Mouse (Mus musculus): ENCODE data around the gene Dbp.
"Not testable (repeated sequence)": the region's sequence is repeated elsewhere in the genome, so short reads cannot be mapped to it uniquely, and the experiment has no call there.

The Dbp gene

DNA sequence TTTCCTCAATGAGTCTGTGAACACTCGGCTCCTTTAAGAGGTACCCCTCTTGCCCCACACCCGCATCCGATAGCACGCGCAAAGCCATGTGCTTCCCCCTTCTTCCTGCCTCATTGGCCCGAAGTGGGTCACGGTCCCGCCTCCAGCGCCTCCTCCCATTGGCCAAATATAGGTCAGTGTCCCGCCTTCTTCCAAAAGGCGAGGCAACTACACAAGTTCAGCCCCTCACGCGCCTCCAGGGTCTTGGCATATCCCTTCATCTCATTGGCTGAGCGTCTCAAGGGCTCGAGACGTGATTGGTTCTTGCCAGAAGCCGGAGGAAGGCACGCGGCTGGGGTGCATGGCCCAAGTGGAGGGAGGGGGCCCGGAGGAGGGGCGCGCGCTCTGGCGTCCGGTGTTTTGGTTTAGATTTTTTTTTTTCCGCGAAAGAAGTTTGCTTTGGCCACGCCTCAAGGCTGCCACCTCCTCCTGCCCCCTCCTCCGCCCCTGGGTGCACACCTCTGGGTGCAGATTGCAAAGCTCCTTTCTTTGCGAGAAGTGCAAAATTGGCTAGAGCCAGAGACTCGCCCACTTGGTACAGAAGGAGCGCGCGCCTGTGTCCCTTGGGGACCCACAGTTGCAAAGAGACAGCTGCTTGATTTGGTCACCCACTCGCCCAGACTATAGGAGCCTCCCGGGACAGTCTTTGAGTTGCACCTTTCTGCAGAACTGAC, at the start of gene Dbp:
TSS of gene Dbp (plus strand) at position 359 of the 713 bp plus-strand sequence.
- CTCF ChIA-PET: interaction anchor here (0.6 to 1.4 kb wide), 4 partner anchors 9 to 688 kb away, joined by 3 to 4 read pairs (median 3); partner anchors contain the start of genes Ntn5, Scaf1 and Sphk2

DNA sequence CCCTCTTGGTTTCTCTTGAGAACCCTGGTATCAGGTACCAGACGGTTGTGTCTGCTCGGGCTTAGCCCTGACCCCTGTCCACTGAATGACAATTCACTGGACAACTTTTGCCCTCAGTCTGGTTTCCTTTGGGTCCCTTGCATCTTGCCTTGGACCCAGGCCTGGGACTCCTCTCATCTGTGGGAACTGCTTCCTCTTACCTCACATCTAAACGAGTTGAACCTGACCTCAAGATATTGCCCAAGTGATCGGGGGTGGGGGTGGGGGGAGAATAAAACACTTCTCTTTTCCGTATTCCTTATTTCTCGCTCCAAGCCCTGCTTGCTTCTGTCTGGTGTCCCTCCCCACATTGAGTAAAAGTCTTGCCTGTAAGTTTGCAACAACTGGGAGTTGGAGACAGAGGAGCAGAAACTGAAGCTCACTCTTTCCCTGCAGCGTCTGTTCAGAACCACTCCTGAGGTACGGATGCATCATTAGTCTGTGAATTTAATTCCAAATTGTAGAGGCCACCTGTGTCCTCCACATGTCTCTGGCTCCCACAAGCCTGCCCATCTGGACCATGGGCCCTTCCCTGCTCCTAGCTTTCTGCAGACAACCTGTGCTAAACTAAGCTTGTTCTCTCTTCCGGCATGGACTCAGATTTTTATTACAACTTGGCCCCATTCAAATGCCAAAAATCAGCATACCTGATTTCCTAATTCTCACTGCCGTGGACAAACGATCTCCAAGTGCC, 44.0 kb upstream of the Dbp start:
- CTCF ChIA-PET: no interaction called here

DNA sequence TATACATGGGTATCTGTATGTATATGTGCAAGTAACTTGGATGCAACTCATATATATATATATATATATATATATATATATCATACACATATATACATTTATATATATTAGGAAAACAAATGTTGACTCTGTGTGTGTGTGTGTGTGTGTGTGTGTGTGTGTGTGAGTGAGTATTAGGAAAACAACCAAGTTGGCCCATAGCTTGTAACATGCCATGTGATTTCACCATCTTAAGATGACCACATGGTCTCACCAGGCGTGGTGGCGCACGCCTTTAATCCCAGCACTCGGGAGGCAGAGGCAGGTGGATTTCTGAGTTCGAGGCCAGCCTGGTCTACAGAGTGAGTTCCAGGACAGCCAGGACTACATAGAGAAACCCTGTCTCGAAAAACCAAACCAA, 43.2 kb upstream of the Dbp start:
- CTCF ChIA-PET: not testable (repeated sequence)

DNA sequence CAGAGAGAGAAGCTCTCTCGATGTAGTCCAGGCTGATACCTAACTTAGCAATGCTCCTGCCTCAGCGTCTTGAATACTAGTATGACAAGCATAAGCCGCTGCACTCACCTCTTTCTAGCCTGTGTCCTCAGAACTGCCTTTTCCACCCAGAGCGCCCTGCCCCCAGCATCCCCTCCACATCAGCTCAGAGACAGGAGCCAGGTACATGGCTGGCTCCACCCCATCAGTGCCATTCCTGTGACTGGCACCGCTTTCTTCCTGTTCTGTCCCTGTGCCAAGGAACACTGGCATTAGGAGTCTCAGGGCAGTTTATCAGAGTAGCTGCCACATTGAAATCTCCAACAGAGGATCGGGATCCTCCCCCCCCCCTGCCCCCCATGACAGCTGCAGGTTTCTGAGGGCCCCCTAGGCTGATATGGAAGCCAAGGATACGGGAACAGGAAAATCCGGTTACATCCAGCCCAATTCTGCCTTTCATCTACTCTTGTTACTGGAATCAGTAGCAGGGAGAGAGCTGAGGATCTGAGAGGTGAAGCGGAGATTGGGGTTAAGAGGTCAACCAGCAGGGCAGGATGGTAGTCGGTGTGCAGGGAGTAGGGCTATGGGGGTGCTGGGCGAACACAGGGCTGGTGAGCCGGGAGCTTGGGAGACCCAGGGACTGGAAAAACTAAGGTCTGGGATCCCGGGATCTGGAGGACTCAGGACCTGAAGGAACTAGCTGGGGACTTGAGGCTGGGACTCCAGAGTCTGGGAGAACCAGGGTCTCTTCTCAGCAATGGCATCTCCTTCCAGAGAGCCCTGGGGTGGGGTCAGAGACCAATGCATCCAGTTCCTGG, 39.4 kb upstream of the Dbp start:
- CTCF ChIA-PET: no interaction called here

DNA sequence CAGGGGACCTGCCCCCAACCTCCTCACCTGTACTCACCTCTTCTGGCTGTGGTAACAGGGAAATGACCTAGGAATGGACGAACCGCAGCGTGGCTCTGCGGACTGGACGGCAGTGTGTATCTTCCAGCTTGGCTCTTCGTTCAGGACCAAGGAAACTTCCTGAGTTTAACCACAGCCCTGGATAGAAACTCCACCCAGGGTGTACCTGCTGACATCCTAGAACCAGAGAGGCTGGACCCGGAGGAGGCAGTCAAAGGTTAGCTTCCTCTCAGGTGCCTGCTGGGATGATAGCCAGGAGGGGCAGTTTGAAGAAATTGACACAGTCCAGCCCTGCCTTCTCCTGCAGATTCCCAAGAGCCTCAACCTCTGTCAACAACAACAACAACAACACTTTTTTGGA, 38.7 kb upstream of the Dbp start, which contains the start of gene Fut2:
TSS of gene Fut2 (minus strand) at position 234 of the 400 bp plus-strand sequence.
- CTCF ChIA-PET: interaction anchor here (0.9 kb wide), 1 partner anchor 15 kb away, joined by 3 read pairs; no protein-coding TSS in a partner anchor

DNA sequence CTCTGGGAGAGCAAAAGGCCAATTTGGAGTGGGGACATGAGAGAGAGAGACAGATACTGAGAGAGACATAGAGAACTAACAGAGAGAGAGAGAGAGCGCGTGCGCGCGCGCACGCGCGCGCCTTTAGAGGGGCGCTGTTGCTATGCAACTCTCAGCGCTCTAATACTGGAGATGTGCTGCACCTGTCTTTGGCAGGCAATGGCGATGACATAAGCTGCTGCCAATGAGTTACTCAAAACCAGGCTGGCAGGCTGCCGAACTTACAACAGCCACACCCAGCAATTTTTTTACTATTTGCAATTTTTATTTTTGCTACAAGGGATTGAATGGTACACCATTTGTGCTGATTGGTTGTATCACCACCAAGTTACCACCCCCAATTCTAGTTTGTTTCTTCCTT, 37.1 kb upstream of the Dbp start:
- CTCF ChIA-PET: no interaction called here

DNA sequence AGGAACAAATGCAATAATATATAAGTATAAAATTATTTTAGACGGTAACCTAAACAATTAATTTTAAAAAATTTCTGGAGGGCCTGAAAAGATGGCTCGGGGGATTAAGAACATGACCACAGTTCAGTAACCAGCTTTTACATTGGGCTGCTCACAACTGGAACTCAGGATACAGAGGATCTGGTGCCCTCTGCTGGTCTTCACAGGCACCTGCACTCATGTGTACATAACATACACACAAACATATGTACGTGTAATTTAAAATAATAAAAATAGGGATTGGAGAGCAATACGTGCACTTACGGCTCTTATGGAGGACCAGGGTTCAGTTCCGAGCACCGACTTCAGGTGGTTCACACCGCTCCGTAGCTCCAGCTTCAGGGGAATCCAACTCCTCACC, 36.0 kb upstream of the Dbp start:
- CTCF ChIA-PET: no interaction called here

DNA sequence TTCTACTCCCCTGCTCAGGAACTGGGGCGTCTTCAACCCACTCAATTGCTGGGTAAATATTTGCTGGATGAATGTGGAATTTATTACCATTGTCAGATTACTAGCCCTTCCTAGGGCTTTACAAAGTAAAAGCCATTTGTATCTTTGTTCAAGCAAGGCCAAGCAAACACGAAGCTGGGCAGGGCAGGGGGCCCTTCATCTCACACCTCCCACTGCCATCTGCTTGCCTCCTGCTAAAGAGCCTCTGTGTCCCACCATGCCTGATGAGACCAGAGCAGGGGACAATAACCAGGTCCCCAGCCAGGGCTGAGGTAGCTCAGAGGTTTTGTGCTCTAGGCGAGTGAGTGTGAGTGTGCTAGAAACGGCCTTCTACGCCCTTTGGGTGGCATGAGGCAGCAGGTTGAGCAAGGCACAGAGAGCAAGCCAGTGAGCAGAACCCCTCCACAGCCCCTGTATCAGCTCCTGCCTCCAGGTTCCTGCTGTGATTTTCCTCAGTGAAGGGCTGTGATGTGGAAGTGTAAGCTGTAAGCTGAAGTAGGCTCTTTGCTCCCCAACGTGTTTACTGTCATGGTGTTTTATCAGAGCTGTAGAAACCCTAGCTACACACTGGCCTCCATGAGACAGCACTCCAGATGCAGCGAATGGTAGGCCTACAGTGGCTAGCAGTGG, 27.1 kb upstream of the Dbp start:
- CTCF ChIA-PET: no interaction called here

DNA sequence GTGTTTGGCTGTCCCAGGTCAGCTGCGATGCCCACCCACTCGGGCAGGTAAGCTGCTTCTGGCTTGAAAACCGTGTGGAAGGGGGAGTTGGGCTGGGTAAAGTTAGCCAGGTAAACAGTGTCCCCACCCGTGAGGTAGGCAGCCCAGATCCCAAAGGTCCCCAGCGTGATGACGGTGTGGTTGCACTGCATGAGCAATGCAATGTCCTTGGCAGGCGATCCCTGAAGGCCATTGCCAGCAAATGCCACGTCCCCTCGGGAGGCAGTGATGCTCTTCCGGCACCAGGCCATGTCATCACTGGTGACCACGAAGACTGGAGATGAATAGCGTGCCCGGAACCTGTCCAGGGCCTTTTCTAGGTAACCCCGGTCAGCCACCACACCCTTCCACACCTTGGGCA, 26.4 kb upstream of the Dbp start:
- CTCF ChIA-PET: no interaction called here

DNA sequence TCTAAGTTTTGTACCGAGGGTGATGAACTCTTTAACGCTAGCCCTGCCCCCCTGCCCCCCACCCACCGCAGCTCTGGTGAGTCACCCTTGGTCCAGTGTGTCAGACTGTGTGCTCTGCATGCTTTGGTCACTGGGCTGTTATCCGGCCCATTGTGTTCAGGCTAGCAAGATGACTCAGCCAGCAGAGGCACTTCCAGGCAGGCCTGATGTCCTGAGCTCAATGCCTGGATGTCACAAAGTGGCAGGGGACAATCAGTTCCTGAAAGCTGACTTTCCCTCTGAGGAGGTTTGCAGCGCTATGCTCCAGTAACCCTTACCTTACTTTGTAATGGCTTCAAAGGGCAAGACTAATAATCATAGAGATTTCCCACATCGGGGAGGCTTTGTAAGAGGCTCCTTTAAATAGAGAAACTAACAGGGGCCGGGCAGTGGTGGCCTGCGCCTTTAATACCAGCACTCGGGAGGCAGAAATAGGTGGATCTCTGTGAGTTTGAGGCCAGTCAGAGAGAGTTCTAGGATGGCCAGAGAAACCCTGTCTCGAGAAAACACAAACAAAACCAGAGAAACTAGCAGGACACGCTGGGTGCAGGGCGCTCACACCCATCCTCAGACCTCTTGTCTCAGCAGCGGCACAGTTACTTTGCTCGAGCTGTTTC, 24.8 kb upstream of the Dbp start:
- CTCF ChIA-PET: no interaction called here

DNA sequence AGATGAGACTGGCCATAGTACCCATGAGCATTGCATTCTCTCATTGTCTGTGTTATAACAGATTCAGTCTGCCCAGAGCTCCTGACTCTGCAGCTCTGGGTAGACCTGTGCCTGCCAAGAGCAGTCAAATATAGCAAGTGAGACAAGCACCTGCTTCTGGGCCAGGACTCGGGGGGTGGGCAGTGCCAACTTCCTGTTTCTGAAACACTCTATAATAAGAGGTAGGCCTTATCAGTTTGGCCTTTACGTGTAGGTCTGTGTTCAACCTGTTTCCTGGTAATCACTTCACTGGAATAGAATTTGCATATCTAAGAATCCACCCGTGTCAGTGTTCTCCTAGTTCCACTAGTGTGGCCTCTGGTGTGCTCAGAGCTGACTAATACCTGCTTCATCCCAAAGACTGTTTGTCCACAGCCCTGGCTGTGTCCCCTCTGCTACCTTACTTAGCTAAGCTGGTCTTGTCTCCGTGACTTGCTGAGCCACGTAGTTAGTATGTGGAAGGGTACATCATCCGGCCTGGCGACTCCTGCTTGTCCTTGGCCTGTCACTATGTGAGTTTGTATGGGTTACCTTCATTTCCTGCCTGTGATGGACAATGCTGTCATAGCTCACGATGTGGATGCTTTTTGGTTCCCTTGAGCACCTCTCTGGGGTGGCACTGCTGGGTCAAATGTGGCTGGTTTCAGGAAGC, 23.7 kb upstream of the Dbp start:
- CTCF ChIA-PET: interaction anchor here (0.9 kb wide), 1 partner anchor 15 kb away, joined by 3 read pairs; the partner anchor contains the start of gene Fut2

DNA sequence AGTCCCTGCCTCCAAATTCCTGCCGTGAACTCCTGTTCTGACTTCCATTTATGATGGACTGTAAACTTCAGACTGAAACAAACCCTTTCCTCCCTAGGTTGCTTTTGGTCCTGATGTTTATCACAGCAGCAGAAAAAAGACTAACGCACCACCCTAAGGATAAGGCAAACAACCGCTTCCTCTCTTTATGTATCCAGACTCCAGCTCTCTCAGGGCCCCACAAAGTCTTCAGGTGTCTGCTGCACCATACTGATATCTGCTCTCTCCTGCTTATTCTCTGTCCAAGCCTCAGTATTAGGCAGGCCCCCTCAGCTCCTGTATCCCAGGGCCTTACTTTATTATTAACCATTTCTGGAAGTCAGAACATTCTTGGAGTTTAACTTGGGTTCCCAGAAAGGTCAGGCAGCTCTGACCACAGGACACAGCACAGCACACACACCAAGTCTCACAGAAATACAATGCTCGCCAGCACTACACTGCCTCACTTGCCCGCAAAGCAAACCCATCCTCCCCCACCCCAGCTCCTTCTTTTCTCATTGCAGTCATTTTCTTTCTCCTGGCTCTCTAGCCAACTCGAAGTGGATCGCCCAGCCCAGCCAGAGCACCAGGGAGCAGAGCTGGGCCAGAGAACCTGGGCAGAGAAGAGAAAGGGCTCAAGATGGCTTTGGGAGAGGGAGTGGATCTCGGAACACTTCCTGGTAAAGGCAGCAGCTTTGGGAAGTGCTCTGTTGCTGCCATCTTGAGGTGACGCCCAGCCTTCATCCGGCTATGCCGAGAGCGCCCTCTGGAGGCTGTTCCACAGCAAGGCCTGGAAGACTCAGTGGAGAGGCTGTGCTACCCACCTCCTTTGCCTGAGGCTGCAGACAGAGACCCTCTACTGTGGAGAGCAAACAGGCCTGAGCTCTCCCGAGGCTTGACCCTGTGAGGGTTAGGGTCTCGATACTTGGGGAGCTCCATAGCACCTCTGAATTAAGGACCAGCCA, 22.5 kb upstream of the Dbp start:
- CTCF ChIA-PET: interaction anchor here (0.6 to 1.2 kb wide), 3 partner anchors 18 to 128 kb away, joined by 3 to 7 read pairs (median 4); partner anchors contain the start of gene Dbp

DNA sequence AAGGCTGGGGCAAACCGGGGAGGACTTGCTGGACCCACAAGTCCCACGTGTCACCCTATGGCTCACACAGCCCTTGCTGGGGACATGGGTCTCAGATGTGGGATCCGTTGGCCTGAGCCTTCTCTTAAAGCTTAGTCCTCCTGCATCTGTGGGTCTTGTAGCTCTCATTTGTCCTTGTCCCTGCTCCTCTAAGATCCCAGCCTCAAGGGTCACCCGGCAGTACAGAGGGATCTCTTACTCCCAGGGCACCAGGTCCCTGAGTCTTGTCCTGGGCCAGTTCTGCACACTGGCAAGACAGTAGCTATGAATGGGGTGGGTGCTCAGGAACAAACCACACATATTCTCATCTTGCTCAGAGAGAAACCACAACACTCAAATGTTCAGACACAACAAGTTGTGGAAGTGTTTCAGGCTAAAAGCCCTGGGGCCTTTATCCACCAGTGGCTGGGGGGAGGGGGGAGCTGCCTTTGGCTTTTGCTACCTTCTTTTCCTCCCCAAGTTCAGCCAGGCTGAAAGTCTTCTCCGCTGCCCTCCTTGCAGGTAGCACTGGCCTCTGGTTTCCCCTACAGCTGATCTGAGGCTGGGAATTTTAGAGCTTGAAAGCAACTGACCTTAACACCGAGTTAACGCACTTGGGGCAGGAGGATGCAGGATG, 21.4 kb upstream of the Dbp start, which contains the start of gene Ntn5:
TSS of gene Ntn5 (plus strand) at position 627 of the 655 bp plus-strand sequence.
- CTCF ChIA-PET: interaction anchor here (0.6 to 1.2 kb wide), 2 partner anchors 21 to 922 kb away, joined by 3 to 4 read pairs; partner anchors contain the start of gene Dbp

DNA sequence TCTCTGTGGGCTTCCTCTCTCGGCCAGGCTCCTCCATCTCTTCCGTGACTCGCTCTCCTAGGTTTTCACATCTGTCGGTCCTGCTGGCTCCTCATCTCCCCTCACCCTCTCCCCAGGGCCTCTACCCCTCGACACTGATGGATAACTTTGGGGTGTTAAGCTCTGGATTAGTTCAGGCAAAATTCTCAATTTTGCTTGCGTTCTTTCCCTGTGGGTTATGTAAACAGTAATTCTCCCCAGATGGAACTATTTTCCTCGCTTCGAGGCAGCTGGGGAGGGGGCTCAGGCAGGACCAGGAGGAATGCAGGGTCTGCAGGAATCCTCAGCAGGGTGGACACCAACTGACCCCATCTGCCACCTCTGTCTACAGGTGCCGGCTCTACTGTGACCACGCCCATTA, 19.1 kb upstream of the Dbp start:
- CTCF ChIA-PET: no interaction called here

DNA sequence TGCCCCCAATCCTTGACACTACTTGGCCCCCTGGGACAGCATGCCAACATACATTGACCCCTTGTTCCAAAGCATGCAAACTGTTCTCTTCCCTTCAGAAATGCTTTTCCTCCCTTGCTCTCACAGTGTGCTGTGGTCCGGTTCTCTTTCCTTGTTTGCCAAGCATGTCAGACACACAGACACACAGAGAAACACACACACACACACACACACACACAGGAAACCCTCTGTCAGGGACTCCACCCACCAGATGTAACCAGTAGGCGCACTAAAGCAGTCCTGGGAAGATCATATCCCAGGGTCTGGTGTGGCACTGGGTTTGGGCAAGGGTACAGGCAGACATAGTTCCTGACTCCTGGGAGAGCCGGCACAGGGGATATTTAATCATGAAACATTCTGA, 18.0 kb upstream of the Dbp start:
- CTCF ChIA-PET: no interaction called here

DNA sequence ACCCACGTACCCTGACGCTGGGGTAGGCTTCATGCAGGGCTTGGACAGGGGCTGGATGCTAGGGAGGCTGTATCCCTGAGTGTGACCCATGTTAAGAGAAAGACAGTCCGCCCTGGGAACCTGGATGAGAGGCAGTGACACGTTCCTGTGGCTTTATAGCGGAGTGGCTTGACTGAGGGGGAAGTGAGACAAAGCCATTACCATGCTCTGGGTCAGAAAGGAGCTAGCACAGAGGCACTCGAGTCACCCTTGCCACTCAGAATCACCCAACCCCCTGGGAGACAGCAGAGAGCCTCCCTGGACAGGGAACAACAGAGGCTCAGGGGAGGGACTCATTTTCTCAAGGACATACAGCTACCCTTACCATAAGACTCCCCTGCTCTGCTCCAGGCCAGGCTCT, 15.8 kb upstream of the Dbp start:
- CTCF ChIA-PET: no interaction called here

DNA sequence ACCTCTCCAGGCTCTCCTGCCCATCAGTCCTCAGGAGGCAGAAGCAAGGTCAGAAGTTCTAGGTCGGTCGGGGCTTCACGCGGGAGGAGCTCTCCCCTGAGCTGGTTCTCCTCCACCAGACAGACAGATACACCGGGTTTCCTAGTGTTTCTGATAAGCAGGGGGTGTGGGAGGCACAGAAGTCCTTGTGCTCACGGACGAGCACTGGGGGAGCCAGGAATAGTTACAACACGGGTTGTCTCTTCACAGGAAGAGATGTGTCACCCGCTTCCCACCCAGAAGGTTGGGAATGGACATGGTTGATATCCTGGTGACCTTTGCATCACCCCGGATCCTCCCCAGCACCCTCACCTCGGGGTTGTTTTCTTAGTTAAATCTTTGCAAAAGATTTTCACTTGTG, 15.1 kb upstream of the Dbp start:
- CTCF ChIA-PET: no interaction called here

DNA sequence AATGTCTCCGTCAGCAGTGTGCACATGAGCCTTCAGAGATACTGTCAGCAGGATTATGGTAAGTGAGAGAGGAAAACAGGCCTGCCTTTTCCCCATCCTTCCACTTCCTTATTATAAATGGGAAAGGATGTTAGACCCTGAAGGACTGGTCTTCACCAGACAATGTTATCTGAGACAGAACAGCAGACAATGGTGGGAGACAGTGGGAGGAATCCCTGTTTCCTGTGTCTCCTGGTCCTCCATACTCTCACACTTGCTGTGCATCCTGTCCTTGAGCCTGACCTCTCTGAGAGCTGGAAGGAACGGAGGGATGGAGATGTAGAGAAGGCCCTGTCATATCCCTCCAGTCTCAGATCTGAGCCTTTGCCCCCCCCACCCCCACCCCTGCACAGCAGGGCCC, 12.5 kb upstream of the Dbp start:
- CTCF ChIA-PET: no interaction called here
